Mouse (Mus musculus) cortical plate, adult 2 months (tissue): ENCODE measurements around the gene Nucb2.

Experiments
- CTCF ChIP-seq: fragments of 200-500 bp; IDR thresholded peaks from 2 replicates; pipeline ENCODE4 v1.5.1; 2011; ENCODE audit warnings: mild to moderate bottlenecking, control low read depth, low read length; ENCODE audit not compliant: insufficient read depth; ENCODE audit errors: extremely low read depth
- POLR2A ChIP-seq: fragments of 200-500 bp; IDR thresholded peaks from 2 replicates; pipeline ENCODE4 v1.6.1; 2011; ENCODE audit warnings: mild to moderate bottlenecking, low read length, control low read depth; ENCODE audit not compliant: insufficient read depth; ENCODE audit errors: extremely low read depth

DNA sequence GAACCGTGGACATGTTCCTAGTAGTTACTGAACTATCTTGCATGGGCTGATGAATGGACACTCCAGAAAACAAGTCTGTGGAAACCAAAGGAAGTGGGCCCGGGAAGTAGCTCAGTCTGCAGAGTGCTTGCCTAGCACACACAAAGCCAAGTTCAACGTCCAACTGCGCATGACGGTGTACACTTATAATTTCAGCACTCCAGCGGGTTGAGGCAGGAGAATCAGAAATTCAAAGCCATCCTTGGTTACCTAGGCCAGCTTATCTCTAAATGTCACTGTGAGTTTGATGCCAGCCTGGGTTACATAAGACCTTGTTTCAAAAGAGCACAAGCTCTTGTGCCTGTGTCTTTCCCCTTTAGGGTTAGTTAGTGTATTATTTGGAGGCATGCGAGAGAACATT, 10.9 kb downstream of the Nucb2 start:
- TF ChIP-seq CTCF (no peak), POLR2A (no peak)
